In the genomic region with DNA sequence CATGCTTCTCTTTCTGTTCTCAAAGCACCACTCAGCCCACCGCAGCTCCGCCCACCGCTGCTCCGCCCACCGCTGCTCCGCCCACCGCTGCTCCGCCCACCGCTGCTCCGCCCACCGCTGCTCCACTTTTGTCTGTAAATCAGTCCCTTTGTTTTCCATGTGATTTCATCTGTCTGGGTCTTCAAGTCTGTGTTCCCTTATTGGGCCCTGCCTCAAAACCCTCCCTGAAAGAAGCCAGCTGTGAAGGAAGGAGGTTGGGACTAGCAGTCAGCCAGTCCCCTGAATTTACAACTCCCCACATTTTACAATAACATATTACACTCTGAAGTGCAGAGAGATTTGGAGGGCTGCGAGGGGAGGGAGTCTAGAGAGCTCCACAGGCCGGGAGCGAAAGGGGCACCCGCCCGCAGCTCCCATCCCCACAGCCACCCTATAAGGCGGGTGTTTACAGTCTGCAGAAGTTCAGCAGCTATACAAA, we compare ENCODE assay signal across 9 mouse cellular contexts. TPM values are rescaled to one million over a fixed set of nuclear protein-coding genes. Genes with fewer than 3 reads are reported as not detected.
DNase-seq lines count a peak whose midpoint lies in the region; ATAC-seq and TF ChIP-seq lines count a peak whose summit lies in the region.
"Had no signal": no experiment of that assay in that cellular context is flagged by ENCODE, and none has a peak within 500 bp of the region (broad histone marks: within the 10 kb centered on the region; RNA-seq: fewer than 3 reads in every experiment).

No protein-coding gene starts in this region.

- no peaks in the 10 kb centered on the region for H3K9me3 ChIP-seq in embryonic facial prominence, embryonic 11.5 days (replicated peaks; ENCODE audit: control insufficient read depth, low read length)
- no peaks in the 10 kb centered on the region for H3K9me3 ChIP-seq in heart, embryonic 14.5 days (ENCODE audit: control insufficient read depth, low read length)
- H3K9me3 ChIP-seq in neural tube, embryonic 13.5 days: no peaks in the 10 kb centered on the region

- intact Hi-C loops in gastrocnemius, adult 2 months (cut with DNase I): no loop called here

- no peak for ATAC-seq in embryonic facial prominence, embryonic 11.5 days (replicated peaks; ENCODE audit: insufficient number of reproducible peaks, low FRiP score, low TSS enrichment, low read depth)
- ATAC-seq in heart, embryonic 14.5 days (ENCODE audit: insufficient number of reproducible peaks, insufficient read depth, low FRiP score, low read depth): no peak
- ATAC-seq in neural tube, embryonic 13.5 days (ENCODE audit: low read depth): peak; percentile 75; the same call in 1 of the 2 replicates
- no peak for ATAC-seq in activated CD4-positive, CD25-positive, alpha-beta regulatory T cell, adult 4 months

- WGBS in embryonic facial prominence, embryonic 11.5 days: 15% methylated on average over 17 of the region's 17 CpGs
- 34% methylated on average over 17 of the region's 17 CpGs for WGBS in heart, embryonic 14.5 days
- 6% methylated on average over 17 of the region's 17 CpGs for WGBS in neural tube, embryonic 13.5 days

- H3K4me1 ChIP-seq in embryonic facial prominence, embryonic 11.5 days (ENCODE audit: control insufficient read depth, insufficient read depth, low read length): no peaks in the 10 kb centered on the region
- H3K4me1 ChIP-seq in heart, embryonic 14.5 days (ENCODE audit: control insufficient read depth in 2 of 2, insufficient read depth in 2 of 2, low read length in 2 of 2): peaks cover 29 to 34% of the 10 kb centered on the region in 2 experiments
- peaks cover 4% of the 10 kb centered on the region; the same call in 1 of the 2 replicates for H3K4me1 ChIP-seq in neural tube, embryonic 13.5 days (replicated peaks)

- peak; percentile 69 for DNase-seq in gastrocnemius, adult 2 months
- DNase-seq in gastrocnemius, adult 8-10 months (ENCODE audit: low spot score in 2 of 2): no peak
- DNase-seq in embryonic facial prominence, embryonic 11.5 days (ENCODE audit: low spot score): peak; percentile 13
- DNase-seq in kidney, postnatal 14 days: peak; percentile 77
- no peak for DNase-seq in frontal cortex, postnatal 10 days (ENCODE audit: low spot score in 2 of 2)

- H3K4me2 ChIP-seq in embryonic facial prominence, embryonic 11.5 days (ENCODE audit: low read depth, low read length): no peak overlapping the region
- 0 out of 2 replicates have a peak overlapping the region, but pooled peaks have one; percentile 16 for H3K4me2 ChIP-seq in heart, embryonic 14.5 days (ENCODE audit: low read length)
- H3K4me2 ChIP-seq in neural tube, embryonic 13.5 days: peak overlapping the region; percentile 21; the same call in 1 of the 2 replicates

- peak overlapping the region; percentile 53 for H3K27ac ChIP-seq in gastrocnemius, adult 2 months
- H3K27ac ChIP-seq in embryonic facial prominence, embryonic 11.5 days (replicated peaks; ENCODE audit: low read depth, low read length): no peak overlapping the region
- H3K27ac ChIP-seq in heart, embryonic 14.5 days (replicated peaks in 1 of 2; ENCODE audit: control insufficient read depth in 1 of 2, insufficient read depth in 1 of 2, low read depth in 2 of 2, low read length in 2 of 2): peak overlapping the region in 1 of 2 experiments; percentile 47; a peak in 1 of 4 replicates
- H3K27ac ChIP-seq in neural tube, embryonic 13.5 days (replicated peaks): no peak overlapping the region

- no peak for TF ChIP-seq CTCF in gastrocnemius, adult 2 months (IDR thresholded peaks at IDR 0.05)

- H3K4me3 ChIP-seq in gastrocnemius, adult 2 months: peak overlapping the region; percentile 33
- H3K4me3 ChIP-seq in embryonic facial prominence, embryonic 11.5 days (ENCODE audit: low read depth, low read length): no peak overlapping the region
- no peak overlapping the region for H3K4me3 ChIP-seq in heart, embryonic 14.5 days (ENCODE audit: control insufficient read depth in 1 of 2, insufficient read depth in 1 of 2, low read depth in 1 of 2, low read length in 2 of 2)
- no peak overlapping the region for H3K4me3 ChIP-seq in neural tube, embryonic 13.5 days
- H3K4me3 ChIP-seq: erythroblast, embryonic 14.5 days had no signal

- 0 out of 2 replicates have a peak overlapping the region, but pooled peaks have one; percentile 34 for H3K9ac ChIP-seq in embryonic facial prominence, embryonic 11.5 days (replicated peaks; ENCODE audit: low read length)
- no peak overlapping the region for H3K9ac ChIP-seq in heart, embryonic 14.5 days (ENCODE audit: low read length)
- H3K9ac ChIP-seq in neural tube, embryonic 13.5 days: no peak overlapping the region

- no peaks in the 10 kb centered on the region; the same call in 1 of the 2 replicates for H3K27me3 ChIP-seq in embryonic facial prominence, embryonic 11.5 days (ENCODE audit: control insufficient read depth, insufficient read depth, low read length)
- peaks cover 4% of the 10 kb centered on the region; the same call in 1 of the 2 replicates for H3K27me3 ChIP-seq in heart, embryonic 14.5 days (ENCODE audit: control insufficient read depth, insufficient read depth, low read length)
- H3K27me3 ChIP-seq in neural tube, embryonic 13.5 days: peaks cover 4% of the 10 kb centered on the region; the same call in 1 of the 2 replicates

- H3K36me3 ChIP-seq in embryonic facial prominence, embryonic 11.5 days (replicated peaks; ENCODE audit: control insufficient read depth, insufficient read depth, low read depth, low read length): no peaks in the 10 kb centered on the region
- peaks cover 93% of the 10 kb centered on the region for H3K36me3 ChIP-seq in heart, embryonic 14.5 days (ENCODE audit: control insufficient read depth, insufficient read depth, low read length)
- H3K36me3 ChIP-seq in neural tube, embryonic 13.5 days: no peaks in the 10 kb centered on the region

RNA-seq across cellular contexts. Expression of gene 9230112D13Rik, which starts 18.1 kb away (rescaled TPM):
- total RNA-seq in gastrocnemius, adult 2 months (2021): not detected
- total RNA-seq in gastrocnemius, adult 8-10 months (2022): not detected
- not detected in 2 replicates for polyA plus RNA-seq in embryonic facial prominence, embryonic 11.5 days (2014; fragmentation: Nextera tagmentation; extraction: Ambion mirVana)
- polyA plus RNA-seq in heart, embryonic 14.5 days (2014; fragmentation: Nextera tagmentation; extraction: Ambion mirVana): not detected in 2 replicates
- polyA plus RNA-seq in neural tube, embryonic 13.5 days (2015; fragmentation: Nextera tagmentation; extraction: Ambion mirVana): not detected in 2 replicates
- polyA plus RNA-seq in activated CD4-positive, CD25-positive, alpha-beta regulatory T cell, adult 4 months (2017; shearing (Covaris generic)): not detected

RNA-seq across cellular contexts. Expression of gene Bmpr1a, which starts 37.6 kb away (rescaled TPM):
- 10 to 100 TPM; 49.4 to 54.1 TPM for total RNA-seq in gastrocnemius, adult 2 months (2021)
- total RNA-seq in gastrocnemius, adult 8-10 months (2022): 10 to 100 TPM; 42.9 to 52.0 (median 48.1) TPM
- polyA plus RNA-seq in embryonic facial prominence, embryonic 11.5 days (2014; fragmentation: Nextera tagmentation; extraction: Ambion mirVana): 73.2 and 80.9 TPM in 2 replicates
- 44.2 and 49.0 TPM in 2 replicates for polyA plus RNA-seq in heart, embryonic 14.5 days (2014; fragmentation: Nextera tagmentation; extraction: Ambion mirVana)
- 22.6 and 26.4 TPM in 2 replicates for polyA plus RNA-seq in neural tube, embryonic 13.5 days (2015; fragmentation: Nextera tagmentation; extraction: Ambion mirVana)
- under 1 TPM; 0.38 to 0.40 TPM for polyA plus RNA-seq in activated CD4-positive, CD25-positive, alpha-beta regulatory T cell, adult 4 months (2017; shearing (Covaris generic))
- polyA plus RNA-seq: erythroblast, embryonic 14.5 days had no signal

RNA-seq across cellular contexts. Expression of gene Ldb3, which starts 47.8 kb away (rescaled TPM):
- 1,000 to 10,000 TPM; 1,886 to 2,548 TPM for total RNA-seq in gastrocnemius, adult 2 months (2021)
- total RNA-seq in gastrocnemius, adult 8-10 months (2022): 1,000 to 10,000 TPM; 1,553 to 2,052 (median 1,838) TPM
- polyA plus RNA-seq in embryonic facial prominence, embryonic 11.5 days (2014; fragmentation: Nextera tagmentation; extraction: Ambion mirVana): 0.31 and 0.90 TPM in 2 replicates
- 301 and 314 TPM in 2 replicates for polyA plus RNA-seq in heart, embryonic 14.5 days (2014; fragmentation: Nextera tagmentation; extraction: Ambion mirVana)
- polyA plus RNA-seq in neural tube, embryonic 13.5 days (2015; fragmentation: Nextera tagmentation; extraction: Ambion mirVana): 0.87 and 1.3 TPM in 2 replicates
- polyA plus RNA-seq in activated CD4-positive, CD25-positive, alpha-beta regulatory T cell, adult 4 months (2017; shearing (Covaris generic)): not detected
- polyA plus RNA-seq: erythroblast, embryonic 14.5 days had no signal

RNA-seq across cellular contexts. Expression of gene Opn4, which starts 59.2 kb away (rescaled TPM):
- not detected for total RNA-seq in gastrocnemius, adult 2 months (2021)
- not detected for total RNA-seq in gastrocnemius, adult 8-10 months (2022)
- polyA plus RNA-seq in embryonic facial prominence, embryonic 11.5 days (2014; fragmentation: Nextera tagmentation; extraction: Ambion mirVana): 0.39 TPM in 1 of 2 replicates, not detected in the other
- 5.0 and 5.2 TPM in 2 replicates for polyA plus RNA-seq in heart, embryonic 14.5 days (2014; fragmentation: Nextera tagmentation; extraction: Ambion mirVana)
- not detected in 2 replicates for polyA plus RNA-seq in neural tube, embryonic 13.5 days (2015; fragmentation: Nextera tagmentation; extraction: Ambion mirVana)
- polyA plus RNA-seq in activated CD4-positive, CD25-positive, alpha-beta regulatory T cell, adult 4 months (2017; shearing (Covaris generic)): not detected
- polyA plus RNA-seq: erythroblast, embryonic 14.5 days had no signal

Comparison
In these comparisons a context has a peak if more than half of its experiments do, and no peak if none do; other contexts are left out.
1. DNase-seq: peak in gastrocnemius, adult 2 months (single experiment), embryonic facial prominence, embryonic 11.5 days (single experiment) and kidney, postnatal 14 days (single experiment); none in gastrocnemius, adult 8-10 months (0 of 2) and frontal cortex, postnatal 10 days (0 of 2).
2. RNA of gene Bmpr1a, which starts 37.6 kb away (polyA plus RNA-seq): 73.2 to 80.9 TPM in embryonic facial prominence, embryonic 11.5 days, 44.2 to 49.0 TPM in heart, embryonic 14.5 days and 22.6 to 26.4 TPM in neural tube, embryonic 13.5 days; 0.38 to 0.40 TPM in activated CD4-positive, CD25-positive, alpha-beta regulatory T cell, adult 4 months; every median in the first group is over 10 times any median in the second.
3. RNA of gene Ldb3, which starts 47.8 kb away (polyA plus RNA-seq): 301 to 314 TPM in heart, embryonic 14.5 days; 0.31 to 0.90 TPM in embryonic facial prominence, embryonic 11.5 days, 0.87 to 1.3 TPM in neural tube, embryonic 13.5 days and not detected in activated CD4-positive, CD25-positive, alpha-beta regulatory T cell, adult 4 months; every median in the first group is over 100 times any median in the second.